Mouse (Mus musculus): ENCODE results near the gene Mettl7a2.

DNA sequence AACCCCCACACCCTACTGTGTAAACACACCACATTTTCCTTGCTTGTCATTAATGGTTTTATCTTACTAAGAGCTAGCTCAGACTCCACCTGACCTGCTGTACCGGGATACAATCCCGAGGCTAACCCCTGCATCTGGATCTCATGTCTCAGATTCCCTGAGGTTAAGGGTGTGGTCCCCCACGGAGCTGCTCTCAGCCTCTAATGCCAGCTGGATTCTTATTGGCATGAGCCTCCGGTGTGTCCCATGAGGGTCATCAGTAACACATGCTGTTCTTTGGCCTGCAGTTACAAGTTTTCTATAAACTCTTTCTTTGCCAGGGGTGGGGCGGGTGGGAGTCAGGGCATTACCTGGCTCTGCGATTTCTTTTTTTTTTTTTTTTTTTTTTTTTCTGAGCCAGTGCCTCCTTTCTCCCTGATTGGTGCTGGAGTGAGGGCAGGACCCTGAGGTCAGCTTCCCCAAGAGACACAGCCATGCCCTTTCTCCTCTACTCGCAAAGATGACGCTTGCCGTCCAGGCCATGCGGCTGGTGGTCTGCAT lies at the start of gene Mettl7a2, which contains the start of gene Methig1:
- TF ChIP-seq CTCF (IDR thresholded peaks at IDR 0.05; ENCODE audit: low read depth), result no peak
- TF ChIP-seq EP300 (IDR thresholded peaks at IDR 0.05; ENCODE audit: low read depth), result no peak

All from liver, embryonic 14.5 days (tissue).